In the genomic region with DNA sequence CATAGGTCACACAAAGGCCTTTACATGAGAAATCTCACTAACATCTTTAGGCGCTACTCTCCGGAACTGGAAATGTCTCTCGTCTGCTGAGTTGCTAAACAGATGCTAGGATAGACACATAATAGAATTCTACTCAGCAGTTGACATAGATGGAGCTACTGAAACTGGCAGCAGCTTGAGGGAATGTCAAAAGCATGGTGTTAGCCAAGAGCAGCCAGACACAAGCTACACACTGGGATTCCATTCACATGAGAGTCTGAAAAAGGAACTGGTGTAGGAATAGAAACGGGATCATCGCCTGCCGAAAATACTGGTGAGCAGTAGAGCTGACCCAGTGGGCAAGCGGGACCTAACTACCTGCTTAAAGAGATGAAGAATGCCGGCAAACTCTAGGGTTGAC, we compare ENCODE assay signal across 17 mouse cellular contexts.
DNase-seq lines count a peak whose midpoint lies in the region; ATAC-seq and TF ChIP-seq lines count a peak whose summit lies in the region.
"Had no signal": no experiment of that assay in that cellular context is flagged by ENCODE, and none has a peak within 500 bp of the region (broad histone marks: within the 10 kb centered on the region; RNA-seq: fewer than 3 reads in every experiment).

No protein-coding gene starts in this region.

- ATAC-seq in frontal cortex, adult (ENCODE audit: low TSS enrichment): peak; percentile 31; the same call in 1 of the 2 replicates
- ATAC-seq in lung, embryonic 14.5 days (ENCODE audit: insufficient read depth): no peak
- no peak for ATAC-seq in hindbrain, embryonic 12.5 days (ENCODE audit: low FRiP score)
- no peak for ATAC-seq in megakaryocyte-erythroid progenitor cell, adult 5-6 weeks (replicated peaks; ENCODE audit: low FRiP score, low TSS enrichment, poor library complexity, severe bottlenecking)

- H3K27ac ChIP-seq in lung, embryonic 14.5 days (ENCODE audit: low read depth): no peak overlapping the region
- H3K27ac ChIP-seq in hindbrain, embryonic 12.5 days: no peak overlapping the region
- H3K27ac ChIP-seq: forebrain, embryonic 12.5 days; left cerebral cortex, adult 2 months; limb, embryonic 13.5 days; liver, embryonic 15.5 days; neural tube, embryonic 12.5 days had no signal

- no peak overlapping the region for H3K9ac ChIP-seq in lung, embryonic 14.5 days
- no peak overlapping the region for H3K9ac ChIP-seq in hindbrain, embryonic 12.5 days
- H3K9ac ChIP-seq: forebrain, embryonic 12.5 days; limb, embryonic 13.5 days; liver, embryonic 15.5 days; neural tube, embryonic 12.5 days had no signal

- no peak for TF ChIP-seq CTCF in lung, embryonic 14.5 days (IDR thresholded peaks at IDR 0.05; ENCODE audit: low read depth)
- TF ChIP-seq CTCF in lung, adult 2 months (IDR thresholded peaks at IDR 0.05; ENCODE audit: insufficient read depth, low read length): no peak

- no peak for TF ChIP-seq POLR2A in lung, adult 2 months (IDR thresholded peaks at IDR 0.05; ENCODE audit: borderline replicate concordance, extremely low read depth, low read depth, low read length)

- no peaks in the 10 kb centered on the region for H3K36me3 ChIP-seq in lung, embryonic 14.5 days (ENCODE audit: insufficient read depth)
- H3K36me3 ChIP-seq in hindbrain, embryonic 12.5 days: no peaks in the 10 kb centered on the region
- H3K36me3 ChIP-seq: forebrain, embryonic 12.5 days; limb, embryonic 13.5 days; liver, embryonic 15.5 days; neural tube, embryonic 12.5 days had no signal

- WGBS in lung, embryonic 14.5 days: 72% methylated on average over 8 of the region's 8 CpGs
- WGBS in lung, adult 2 months: 74% methylated on average over 8 of the region's 8 CpGs
- 91% methylated on average over 8 of the region's 8 CpGs for WGBS in hindbrain, embryonic 12.5 days

- H3K9me3 ChIP-seq in lung, embryonic 14.5 days (ENCODE audit: low read depth, low read length): no peaks in the 10 kb centered on the region
- H3K9me3 ChIP-seq in hindbrain, embryonic 12.5 days (replicated peaks): no peaks in the 10 kb centered on the region
- H3K9me3 ChIP-seq: forebrain, embryonic 12.5 days; liver, embryonic 15.5 days had no signal

- DNase-seq in frontal cortex, postnatal 14 days (ENCODE audit: low spot score in 2 of 2): no peak
- peak; percentile 66 for DNase-seq in lung, embryonic 14.5 days
- DNase-seq in lung, adult 2 months: no peak
- peak; percentile 19 to 29 for DNase-seq in layer of hippocampus, adult 8-10 months (ENCODE audit: low spot score in 2 of 2)
- peak; percentile 21 for DNase-seq in lung, postnatal 36 days
- DNase-seq: cerebellum, adult 2 months; gastrocnemius, postnatal 25 days; kidney, postnatal 14 days had no signal

- no peak overlapping the region for H3K4me3 ChIP-seq in lung, embryonic 14.5 days (ENCODE audit: low read depth, low read length)
- H3K4me3 ChIP-seq in lung, adult 2 months (replicated peaks; ENCODE audit: extremely low read depth, low read depth, low read length): no peak overlapping the region
- no peak overlapping the region for H3K4me3 ChIP-seq in hindbrain, embryonic 12.5 days
- H3K4me3 ChIP-seq: forebrain, embryonic 12.5 days; left cerebral cortex, adult 2 months; limb, embryonic 13.5 days; liver, embryonic 15.5 days; megakaryocyte, embryonic 14.5 days; neural tube, embryonic 12.5 days had no signal

- H3K4me2 ChIP-seq in lung, embryonic 14.5 days: no peak overlapping the region
- H3K4me2 ChIP-seq in hindbrain, embryonic 12.5 days (replicated peaks): no peak overlapping the region
- H3K4me2 ChIP-seq: forebrain, embryonic 12.5 days; limb, embryonic 13.5 days; liver, embryonic 15.5 days; neural tube, embryonic 12.5 days had no signal

- H3K4me1 ChIP-seq in lung, embryonic 14.5 days (ENCODE audit: insufficient read depth): peaks cover 18% of the 10 kb centered on the region
- H3K4me1 ChIP-seq in lung, adult 2 months (ENCODE audit: control insufficient read depth, insufficient read depth, low read length): no peaks in the 10 kb centered on the region
- H3K4me1 ChIP-seq in hindbrain, embryonic 12.5 days: no peaks in the 10 kb centered on the region
- H3K4me1 ChIP-seq: forebrain, embryonic 12.5 days; limb, embryonic 13.5 days; liver, embryonic 15.5 days; megakaryocyte, embryonic 14.5 days; neural tube, embryonic 12.5 days had no signal

- H3K27me3 ChIP-seq in lung, embryonic 14.5 days (ENCODE audit: insufficient read depth, low read length): no peaks in the 10 kb centered on the region
- no peaks in the 10 kb centered on the region for H3K27me3 ChIP-seq in hindbrain, embryonic 12.5 days
- H3K27me3 ChIP-seq: forebrain, embryonic 12.5 days; limb, embryonic 13.5 days; liver, embryonic 15.5 days; megakaryocyte, embryonic 14.5 days; neural tube, embryonic 12.5 days had no signal

Comparison
In these comparisons a context has a peak if more than half of its experiments do, and no peak if none do; other contexts are left out.
1. DNase-seq: peak in lung, embryonic 14.5 days (single experiment), layer of hippocampus, adult 8-10 months (2 of 2) and lung, postnatal 36 days (single experiment); none in frontal cortex, postnatal 14 days (0 of 2) and lung, adult 2 months (single experiment).